Mouse (Mus musculus): Measurements from ENCODE around the gene Gm17087. TPM values are rescaled to one million over a fixed set of nuclear protein-coding genes. Genes with fewer than 3 reads are reported as not detected.

The Gm17087 gene
- polyA plus RNA-seq, 1 experiment from 2014 or later, result not detected

- Histone ChIP-seq H3K9me3 (replicated peaks) (no peaks in the 10 kb centered on the region), H3K36me3 (no peaks in the 10 kb centered on the region), H3K27ac (no peak overlapping the region), H3K4me1 (replicated peaks) (0 out of 2 replicates have a peak, but pooled peaks cover 4% of the 10 kb centered on the region), H3K27me3 (peaks cover 23% of the 10 kb centered on the region), H3K9ac (no peak overlapping the region), H3K4me3 (no peak overlapping the region), H3K4me2 (no peak overlapping the region)
- ATAC-seq (replicated peaks; ENCODE audit: insufficient number of reproducible peaks, insufficient read depth, low FRiP score, low read depth), result no peak
- WGBS, result 77% methylated on average over 6 of the region's 6 CpGs
These were observed 50.7 kb downstream of the Gm17087 start for GRCm38 (mm10) chr17:8516006-8516405.

Other genes with a start within 250 kb of the Gm17087 start
- 0.13 and 0.47 TPM in 2 replicates for gene Prr18, start 229.5 kb downstream of the Gm17087 start, polyA plus RNA-seq (2015; fragmentation: Nextera tagmentation; extraction: Ambion mirVana)
- gene T2, start 211.0 kb downstream of the Gm17087 start, polyA plus RNA-seq (2015; fragmentation: Nextera tagmentation; extraction: Ambion mirVana), result 1.2 and 1.9 TPM in 2 replicates
- 0.40 and 0.55 TPM in 2 replicates for gene T, start 132.5 kb downstream of the Gm17087 start, polyA plus RNA-seq (2015; fragmentation: Nextera tagmentation; extraction: Ambion mirVana)
- 1.4 and 2.1 TPM in 2 replicates for gene Pde10a, start 41.6 kb downstream of the Gm17087 start, polyA plus RNA-seq (2015; fragmentation: Nextera tagmentation; extraction: Ambion mirVana)

Measured in heart, embryonic 15.5 days (tissue).